Mouse (Mus musculus) olfactory bulb, adult 2 months (tissue): ENCODE data around the gene Alkbh5.
"Not testable (repeated sequence)": the region's sequence is repeated elsewhere in the genome, so short reads cannot be mapped to it uniquely, and the experiment has no call there.

Experiments
- CTCF ChIP-seq: fragments of 200-500 bp; IDR thresholded peaks from 2 replicates; pipeline ENCODE4 v1.5.1; 2012; ENCODE audit warnings: low read depth, mild to moderate bottlenecking, low read length, moderate library complexity; ENCODE audit not compliant: insufficient read depth
- POLR2A ChIP-seq: fragments of 200-500 bp; IDR thresholded peaks from 2 replicates; pipeline ENCODE4 v1.6.1; 2012; ENCODE audit warnings: mild to moderate bottlenecking, low read depth, low read length, moderate library complexity; ENCODE audit not compliant: insufficient read depth

- not testable (repeated sequence) for TF ChIP-seq CTCF, POLR2A
Observed at GRCm38 (mm10) chr11:60543211-60543610, 7.0 kb downstream of the Alkbh5 start.
